Mouse (Mus musculus): ENCODE measurements around the gene Mill2. TPM values are rescaled to one million over a fixed set of nuclear protein-coding genes. Genes with fewer than 3 reads are reported as not detected.
"Not testable (repeated sequence)": the region's sequence is repeated elsewhere in the genome, so short reads cannot be mapped to it uniquely, and the experiment has no call there.

The Mill2 gene
- polyA plus RNA-seq, 1 experiment from 2014 or later: 0.92 TPM

- WGBS: 54% methylated on average over 1 of the region's 1 CpGs
- Histone ChIP-seq H3K4me2 (no peak overlapping the region), H3K27ac (ENCODE audit: low read depth) (no peak overlapping the region), H3K9ac (no peak overlapping the region), H3K27me3 (ENCODE audit: insufficient read depth, low read length) (no peaks in the 10 kb centered on the region), H3K4me3 (ENCODE audit: low read depth, low read length) (no peak overlapping the region), H3K9me3 (ENCODE audit: low read depth, low read length) (no peaks in the 10 kb centered on the region), H3K36me3 (ENCODE audit: insufficient read depth) (no peaks in the 10 kb centered on the region), H3K4me1 (ENCODE audit: insufficient read depth) (0 out of 2 replicates have a peak, but pooled peaks cover 2% of the 10 kb centered on the region)
- TF ChIP-seq CTCF (IDR thresholded peaks at IDR 0.05; ENCODE audit: low read depth): no peak
- DNase-seq (no peak), ATAC-seq (ENCODE audit: insufficient read depth) (no peak)
These were observed 8.6 kb downstream of the Mill2 start for GRCm38 (mm10) chr7:18848395-18848794.

GRCm38 (mm10) chr7:18858310-18858916 is 18.6 kb downstream of the Mill2 start:
- no peaks in the 10 kb centered on the region for H3K27me3 ChIP-seq (ENCODE audit: insufficient read depth, low read length)
- no peak overlapping the region for H3K4me2 ChIP-seq
- no peaks in the 10 kb centered on the region for H3K4me1 ChIP-seq (ENCODE audit: insufficient read depth)
- H3K36me3 ChIP-seq (ENCODE audit: insufficient read depth): no peaks in the 10 kb centered on the region
- no peak for TF ChIP-seq CTCF (IDR thresholded peaks at IDR 0.05; ENCODE audit: low read depth)
- DNase-seq (peak; percentile 52), ATAC-seq (ENCODE audit: insufficient read depth) (peak; percentile 74)
- no peaks in the 10 kb centered on the region; the same call in 1 of the 2 replicates for H3K9me3 ChIP-seq (ENCODE audit: low read depth, low read length)
- H3K27ac ChIP-seq (ENCODE audit: low read depth): peak overlapping the region; percentile 69; the same call in 1 of the 2 replicates
- H3K4me3 ChIP-seq (ENCODE audit: low read depth, low read length): no peak overlapping the region
- WGBS: 74% methylated on average over 5 of the region's 5 CpGs
- no peak overlapping the region for H3K9ac ChIP-seq

GRCm38 (mm10) chr7:18862801-18863200 is 23.0 kb downstream of the Mill2 start:
- WGBS: 81% methylated on average over 6 of the region's 6 CpGs
- Histone ChIP-seq H3K4me1 (ENCODE audit: insufficient read depth) (no peaks in the 10 kb centered on the region), H3K9ac (no peak overlapping the region), H3K27me3 (ENCODE audit: insufficient read depth, low read length) (no peaks in the 10 kb centered on the region), H3K36me3 (ENCODE audit: insufficient read depth) (no peaks in the 10 kb centered on the region), H3K9me3 (ENCODE audit: low read depth, low read length) (no peaks in the 10 kb centered on the region; the same call in 1 of the 2 replicates), H3K4me2 (no peak overlapping the region), H3K4me3 (ENCODE audit: low read depth, low read length) (no peak overlapping the region), H3K27ac (ENCODE audit: low read depth) (no peak overlapping the region)
- TF ChIP-seq CTCF (IDR thresholded peaks at IDR 0.05; ENCODE audit: low read depth): no peak
- DNase-seq (no peak), ATAC-seq (ENCODE audit: insufficient read depth) (no peak)

GRCm38 (mm10) chr7:18868491-18868890 is 28.7 kb downstream of the Mill2 start:
- WGBS: 81% methylated on average over 2 of the region's 2 CpGs
- no peak for DNase-seq
- H3K27me3 ChIP-seq (ENCODE audit: insufficient read depth, low read length): no peaks in the 10 kb centered on the region
- no peak overlapping the region for H3K27ac ChIP-seq (ENCODE audit: low read depth)
- no peaks in the 10 kb centered on the region for H3K36me3 ChIP-seq (ENCODE audit: insufficient read depth)
- H3K4me1 ChIP-seq (ENCODE audit: insufficient read depth): no peaks in the 10 kb centered on the region
- H3K9ac ChIP-seq: no peak overlapping the region
- no peak overlapping the region for H3K4me3 ChIP-seq (ENCODE audit: low read depth, low read length)
- no peak for ATAC-seq (ENCODE audit: insufficient read depth)
- no peak overlapping the region for H3K4me2 ChIP-seq
- no peak for TF ChIP-seq CTCF (IDR thresholded peaks at IDR 0.05; ENCODE audit: low read depth)
- H3K9me3 ChIP-seq (ENCODE audit: low read depth, low read length): no peaks in the 10 kb centered on the region

GRCm38 (mm10) chr7:18871031-18871430 is 31.3 kb downstream of the Mill2 start, which contains the start of gene Pglyrp1:
Gene Pglyrp1, plus strand, starts transcription at chr7:18871331.
- H3K4me1 ChIP-seq (ENCODE audit: insufficient read depth); H3K27me3 ChIP-seq (ENCODE audit: insufficient read depth, low read length); H3K4me2 ChIP-seq; H3K4me3 ChIP-seq (ENCODE audit: low read depth, low read length); H3K36me3 ChIP-seq (ENCODE audit: insufficient read depth); H3K9ac ChIP-seq; ATAC-seq (ENCODE audit: insufficient read depth); DNase-seq; H3K27ac ChIP-seq (ENCODE audit: low read depth); H3K9me3 ChIP-seq (ENCODE audit: low read depth, low read length): not testable (repeated sequence)
- no CpG with 5 or more reads among the region's 8 CpGs for WGBS

GRCm38 (mm10) chr7:18872014-18872802 is 32.4 kb downstream of the Mill2 start:
- peak overlapping the region; percentile 69 for H3K4me2 ChIP-seq
- 24% methylated on average over 14 of the region's 14 CpGs for WGBS
- H3K36me3 ChIP-seq (ENCODE audit: insufficient read depth): no peaks in the 10 kb centered on the region
- no peak for TF ChIP-seq CTCF (IDR thresholded peaks at IDR 0.05; ENCODE audit: low read depth)
- H3K9me3 ChIP-seq (ENCODE audit: low read depth, low read length): no peaks in the 10 kb centered on the region
- ATAC-seq (ENCODE audit: insufficient read depth) (peak; percentile 42; the same call in 1 of the 2 replicates), DNase-seq (peak; percentile 40)
- H3K9ac ChIP-seq: no peak overlapping the region
- H3K4me1 ChIP-seq (ENCODE audit: insufficient read depth): no peaks in the 10 kb centered on the region
- peak overlapping the region; percentile 34 for H3K4me3 ChIP-seq (ENCODE audit: low read depth, low read length)
- H3K27me3 ChIP-seq (ENCODE audit: insufficient read depth, low read length): no peaks in the 10 kb centered on the region
- no peak overlapping the region for H3K27ac ChIP-seq (ENCODE audit: low read depth)

GRCm38 (mm10) chr7:18872816-18873215 is 33.0 kb downstream of the Mill2 start:
- no peak overlapping the region; the same call in 1 of the 2 replicates for H3K9ac ChIP-seq
- H3K4me2 ChIP-seq: peak overlapping the region; percentile 69
- TF ChIP-seq CTCF (IDR thresholded peaks at IDR 0.05; ENCODE audit: low read depth): no peak
- H3K27me3 ChIP-seq (ENCODE audit: insufficient read depth, low read length): no peaks in the 10 kb centered on the region
- peak overlapping the region; percentile 34 for H3K4me3 ChIP-seq (ENCODE audit: low read depth, low read length)
- H3K27ac ChIP-seq (ENCODE audit: low read depth): no peak overlapping the region
- ATAC-seq (ENCODE audit: insufficient read depth): 0 out of 2 replicates have a peak, but pooled peaks have one; percentile 25
- no peaks in the 10 kb centered on the region for H3K9me3 ChIP-seq (ENCODE audit: low read depth, low read length)
- no peak for DNase-seq
- WGBS: 6% methylated on average over 7 of the region's 7 CpGs
- no peaks in the 10 kb centered on the region for H3K4me1 ChIP-seq (ENCODE audit: insufficient read depth)
- no peaks in the 10 kb centered on the region for H3K36me3 ChIP-seq (ENCODE audit: insufficient read depth)
